Mouse (Mus musculus) bone marrow macrophage, adult 2 months (primary cell): Measurements from ENCODE around the gene Lrrc28. TPM values are rescaled to one million over a fixed set of nuclear protein-coding genes. Genes with fewer than 3 reads are reported as not detected.
A peak's percentile ranks its signal among the peaks of the same experiment; 100 is the strongest.

Source experiments
- H3K27ac ChIP-seq: 2 replicates; pipeline ENCODE4 v1.5.1; 2012; ENCODE audit warnings: low read depth, low read length; ENCODE audit not compliant: insufficient read depth
- H3K4me1 ChIP-seq: 2 replicates; pipeline ENCODE4 v1.6.1; 2012; ENCODE audit warnings: low read length; ENCODE audit not compliant: control insufficient read depth, insufficient read depth
- H3K4me3 ChIP-seq: 2 replicates; pipeline ENCODE4 v1.5.1; 2012; ENCODE audit warnings: mild to moderate bottlenecking, low read length, moderate library complexity; ENCODE audit not compliant: insufficient read depth
- CTCF ChIP-seq: IDR thresholded peaks from 2 replicates; pipeline ENCODE4 v1.5.1; 2012; ENCODE audit warnings: low read depth, mild to moderate bottlenecking, low read length, moderate library complexity
- POLR2A ChIP-seq: IDR thresholded peaks from 2 replicates; pipeline ENCODE4 v1.6.1; 2012; ENCODE audit warnings: mild to moderate bottlenecking, low read depth, low read length, borderline replicate concordance
- polyA plus RNA-seq: library from polyadenylated mRNA; stranded (reverse); fragments of >200 nt; gene quantifications from 2 replicates; pipeline ENCODE4 v1.2.4, GENCODE M21; 2012; ENCODE audit not compliant: missing spikeins, insufficient read depth, insufficient read length

The Lrrc28 gene
- polyA plus RNA-seq, 1 experiment, result 7.9 TPM

DNA sequence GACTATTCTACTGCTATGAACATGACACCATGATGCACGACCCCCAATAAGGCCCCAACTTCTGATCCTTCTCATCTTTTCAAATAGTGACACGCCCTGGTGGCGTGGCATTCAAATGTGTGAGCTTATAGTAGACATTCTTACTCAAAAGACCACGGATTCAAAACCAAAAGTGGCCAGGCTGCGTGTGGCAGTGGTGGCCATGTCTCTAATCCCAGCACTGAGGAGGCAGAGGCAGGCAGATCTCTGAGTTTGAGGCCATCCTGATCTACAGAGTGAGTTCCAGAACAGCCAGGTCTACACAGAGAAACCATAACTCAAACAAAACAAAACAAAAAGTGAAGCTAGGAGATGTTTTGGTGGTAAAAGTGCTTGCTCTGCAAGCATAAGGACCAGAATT is 18.4 kb downstream of the Lrrc28 start:
- TF ChIP-seq CTCF, result no peak
- no peak for TF ChIP-seq POLR2A

DNA sequence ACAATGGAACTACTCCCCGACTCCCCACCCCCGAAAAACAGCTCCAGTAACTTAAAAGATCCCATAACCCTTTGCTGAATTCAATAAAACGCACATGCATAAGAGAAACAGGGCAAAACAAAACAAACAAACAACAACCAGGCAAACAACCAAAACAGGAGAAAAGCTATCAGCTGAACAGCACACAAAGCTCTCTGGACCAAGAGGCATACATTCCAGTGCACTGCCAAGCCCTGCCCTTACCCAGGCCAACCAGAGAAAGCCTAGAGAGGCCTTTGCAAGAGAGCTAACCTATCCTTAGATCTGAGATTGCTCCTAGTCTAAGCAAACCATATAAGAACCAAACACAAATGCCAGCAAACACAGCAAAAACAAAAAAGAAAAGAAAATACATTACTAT is 22.9 kb downstream of the Lrrc28 start:
- Histone ChIP-seq H3K4me3 (no peak overlapping the region), H3K4me1 (peaks cover 3% of the 10 kb centered on the region; the same call in 1 of the 2 replicates), H3K27ac (no peak overlapping the region)
- no peak for TF ChIP-seq CTCF
- TF ChIP-seq POLR2A, result no peak

More for the DNA sequence above, 18.4 kb downstream of the Lrrc28 start:
- H3K4me1 ChIP-seq, result no peaks in the 10 kb centered on the region
- H3K4me3 ChIP-seq, result no peak overlapping the region
- H3K27ac ChIP-seq, result no peak overlapping the region

GRCm38 (mm10) chr7:67619836-67620235 is 25.2 kb downstream of the Lrrc28 start:
- H3K4me1 ChIP-seq, result peaks cover 3% of the 10 kb centered on the region; the same call in 1 of the 2 replicates
- TF ChIP-seq POLR2A, result no peak
- no peak for TF ChIP-seq CTCF
- H3K27ac ChIP-seq, result no peak overlapping the region

DNA sequence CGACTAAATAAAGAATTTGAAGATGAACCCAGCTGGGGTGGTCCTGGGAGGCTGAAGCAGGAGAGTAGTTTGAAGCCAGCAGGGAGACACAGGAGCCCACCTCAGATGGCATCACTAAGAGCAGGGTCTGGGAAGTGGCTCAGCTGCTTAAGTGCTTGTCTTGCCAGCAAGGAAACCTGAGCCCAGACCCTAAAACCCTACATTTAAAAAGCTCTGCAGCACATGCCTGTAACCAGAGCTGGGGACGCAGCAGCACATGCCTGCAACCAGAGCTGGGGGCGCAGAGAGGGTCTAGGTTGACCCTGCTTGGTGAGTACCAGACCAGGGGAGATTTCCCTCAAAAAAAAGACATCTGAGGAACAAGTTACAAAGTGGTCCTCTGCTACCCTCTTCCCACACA is 26.8 kb downstream of the Lrrc28 start:
- H3K4me3 ChIP-seq, result no peak overlapping the region
- peaks cover 10% of the 10 kb centered on the region for H3K4me1 ChIP-seq
- TF ChIP-seq CTCF (no peak), POLR2A (no peak)
- H3K27ac ChIP-seq, result no peak overlapping the region

More at GRCm38 (mm10) chr7:67619836-67620235, 25.2 kb downstream of the Lrrc28 start:
- H3K4me3 ChIP-seq, result no peak overlapping the region

DNA sequence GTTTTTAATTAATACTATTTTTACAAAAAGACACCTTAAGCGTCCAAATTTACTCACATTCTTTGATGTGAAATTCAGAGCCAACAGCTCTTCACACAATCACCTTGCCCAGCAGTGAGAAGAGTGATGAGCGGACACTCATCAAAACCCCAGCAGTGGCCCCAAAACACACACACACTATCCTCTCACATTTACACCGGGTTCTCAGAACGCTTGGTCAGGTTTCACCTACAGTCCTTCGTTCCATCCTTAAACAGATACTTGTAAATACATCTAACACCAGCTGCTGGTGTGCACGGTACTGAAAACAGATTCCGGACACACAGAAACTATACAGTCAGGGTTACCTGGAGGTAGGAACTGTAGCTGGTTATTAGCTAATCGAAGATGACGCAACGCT is 27.4 kb downstream of the Lrrc28 start:
- Histone ChIP-seq H3K4me1 (peaks cover 10% of the 10 kb centered on the region), H3K27ac (no peak overlapping the region), H3K4me3 (no peak overlapping the region)
- TF ChIP-seq POLR2A (no peak), CTCF (no peak)

GRCm38 (mm10) chr7:67616890-67617289 is 28.2 kb downstream of the Lrrc28 start:
- Histone ChIP-seq H3K27ac (no peak overlapping the region), H3K4me1 (peaks cover 10% of the 10 kb centered on the region), H3K4me3 (no peak overlapping the region)
- TF ChIP-seq CTCF (no peak), POLR2A (no peak)

- Histone ChIP-seq H3K4me3 (peak overlapping the region; percentile 3; the same call in 1 of the 2 replicates), H3K4me1 (peaks cover 7% of the 10 kb centered on the region), H3K27ac (no peak overlapping the region)
- TF ChIP-seq POLR2A (no peak), CTCF (no peak)
Measured at GRCm38 (mm10) chr7:67614464-67614861, 30.6 kb downstream of the Lrrc28 start.

- TF ChIP-seq POLR2A (no peak), CTCF (no peak)
- Histone ChIP-seq H3K4me3 (peak overlapping the region; percentile 3; the same call in 1 of the 2 replicates), H3K27ac (no peak overlapping the region), H3K4me1 (peaks cover 7% of the 10 kb centered on the region)
Measured at GRCm38 (mm10) chr7:67613795-67614463, 31.1 kb downstream of the Lrrc28 start.

- no peak for TF ChIP-seq CTCF
- no peak for TF ChIP-seq POLR2A
- Histone ChIP-seq H3K4me1 (no peaks in the 10 kb centered on the region), H3K4me3 (no peak overlapping the region), H3K27ac (no peak overlapping the region)
Measured at GRCm38 (mm10) chr7:67608348-67609024, 36.6 kb downstream of the Lrrc28 start.
